In the genomic region with DNA sequence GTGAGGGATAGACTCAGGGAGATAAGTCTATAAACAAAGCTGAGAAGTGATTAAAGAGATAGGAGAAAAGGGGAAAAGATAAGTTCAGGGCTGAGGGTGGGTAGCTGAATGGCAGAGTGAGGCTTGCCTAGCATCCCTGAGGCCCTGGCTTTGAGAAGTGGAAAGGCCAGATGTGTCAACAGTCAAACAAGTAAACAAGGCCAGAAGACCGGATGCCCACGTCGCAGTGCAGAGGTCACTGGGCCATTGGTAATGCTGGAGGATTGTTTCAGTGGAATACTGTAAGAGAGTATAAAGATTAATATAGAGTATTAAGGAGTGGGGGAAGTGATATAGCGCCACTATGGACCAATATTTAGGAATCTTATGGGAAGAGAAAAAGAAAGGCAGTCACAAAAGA, we compare ENCODE assay signal across 22 mouse cellular contexts. TPM values are rescaled to one million over a fixed set of nuclear protein-coding genes. Genes with fewer than 3 reads are reported as not detected.
"Had no signal": no experiment of that assay in that cellular context is flagged by ENCODE, and none has a peak within 500 bp of the region (broad histone marks: within the 10 kb centered on the region; RNA-seq: fewer than 3 reads in every experiment).

No protein-coding gene starts in this region.

- DNase-seq: lung, adult 2 months; lung, postnatal 36 days; right cerebral cortex, postnatal 14 days; spleen, adult 18-20 months; thymus, adult 18-20 months; thymus, postnatal 14 days; thymus, postnatal 36 days had no signal

- H3K27ac ChIP-seq: liver, embryonic 15.5 days; lung, embryonic 15.5 days; macrophage; midbrain, embryonic 13.5 days; midbrain, embryonic 15.5 days; neural tube, embryonic 12.5 days had no signal

- H3K4me1 ChIP-seq: lung, embryonic 15.5 days; midbrain, embryonic 13.5 days; midbrain, embryonic 15.5 days; neural tube, embryonic 12.5 days had no signal

- ATAC-seq: lung, postnatal 0 days; midbrain, embryonic 13.5 days; midbrain, embryonic 15.5 days had no signal

- H3K4me3 ChIP-seq: liver, embryonic 15.5 days; lung, embryonic 15.5 days; megakaryocyte, embryonic 14.5 days; midbrain, embryonic 13.5 days; midbrain, embryonic 15.5 days; neural tube, embryonic 12.5 days had no signal

- H3K9ac ChIP-seq: liver, embryonic 15.5 days; lung, embryonic 15.5 days; midbrain, embryonic 13.5 days; midbrain, embryonic 15.5 days; neural tube, embryonic 12.5 days had no signal

- H3K4me2 ChIP-seq: liver, embryonic 15.5 days; lung, embryonic 15.5 days; midbrain, embryonic 11.5 days; midbrain, embryonic 13.5 days; midbrain, embryonic 15.5 days; neural tube, embryonic 12.5 days had no signal

- H3K9me3 ChIP-seq: liver, embryonic 15.5 days; lung, embryonic 15.5 days; megakaryocyte, embryonic 14.5 days; midbrain, embryonic 13.5 days; midbrain, embryonic 15.5 days; neural tube, embryonic 12.5 days had no signal

- H3K27me3 ChIP-seq: liver, embryonic 15.5 days; lung, embryonic 15.5 days; megakaryocyte, embryonic 14.5 days; midbrain, embryonic 13.5 days; midbrain, embryonic 15.5 days; neural tube, embryonic 12.5 days had no signal

RNA-seq across cellular contexts. Expression of a gene that starts 51.7 kb away (rescaled TPM):
- total RNA-seq: megakaryocyte progenitor cell, adult 5-6 weeks; midbrain, postnatal 0 days; monocyte, adult 5-6 weeks; neutrophil, adult 5-6 weeks had no signal
- polyA plus RNA-seq: liver, embryonic 15.5 days; lung, adult 2 months; lung, postnatal 0 days; macrophage; midbrain, embryonic 11.5 days; neural tube, embryonic 12.5 days; stomach, embryonic 14.5 days; thymus, postnatal 0 days had no signal
